Mouse (Mus musculus) liver, embryonic 14.5 days (tissue): ENCODE data around the gene Pigx. TPM values are rescaled to one million over a fixed set of nuclear protein-coding genes. Genes with fewer than 3 reads are reported as not detected.

Source experiments
- ATAC-seq: fragments of 200-750 bp; cut with Nextera tagmentation; 2 replicates; pipeline ENCODE4 v1.8.0; 2017; ENCODE audit warnings: moderate number of reproducible peaks, mild to moderate bottlenecking, moderate library complexity; ENCODE audit not compliant: insufficient read depth
- DNase-seq, 3 experiments: peaks; one replicate each; pipeline ENCODE4 v3.0.0-alpha.2; 2012 to 2013; ENCODE audit warnings: low read depth in 3 of 3, low spot score in 3 of 3
- H3K27ac ChIP-seq: fragments of 300-500 bp; sonication (generic); 2 replicates; pipeline ENCODE4 v1.5.1; 2014; ENCODE audit warnings: moderate library complexity, mild to moderate bottlenecking, control low read depth, inconsistent platforms
- H3K27me3 ChIP-seq: fragments of 300-500 bp; sonication (generic); 2 replicates; pipeline ENCODE4 v1.6.1; 2014; ENCODE audit warnings: mild to moderate bottlenecking, low read length, moderate library complexity; ENCODE audit not compliant: control insufficient read depth, insufficient read depth
- H3K36me3 ChIP-seq: fragments of 300-500 bp; sonication (generic); replicated peaks from 2 replicates; pipeline ENCODE4 v1.6.1; 2014; ENCODE audit warnings: low read depth; ENCODE audit not compliant: control insufficient read depth, insufficient read depth
- H3K4me1 ChIP-seq, 2 experiments: fragments of 200-500 bp in 1 of 2; fragments of 300-500 bp in 1 of 2; sonication (generic) in 1 of 2; replicated peaks; 2 replicates each; pipeline ENCODE4 v1.6.1; 2012 to 2014; ENCODE audit warnings: antibody characterized with exemption in 1 of 2, inconsistent platforms in 1 of 2, low read length in 1 of 2; ENCODE audit not compliant: control insufficient read depth in 2 of 2, insufficient read depth in 2 of 2
- H3K4me2 ChIP-seq: fragments of 300-500 bp; sonication (generic); 2 replicates; pipeline ENCODE4 v1.6.1; 2014; ENCODE audit warnings: low read depth, mild to moderate bottlenecking, control low read depth, moderate library complexity
- H3K4me3 ChIP-seq, 2 experiments: fragments of 200-500 bp in 1 of 2; fragments of 300-500 bp in 1 of 2; sonication (generic) in 1 of 2; 2 replicates each; pipeline ENCODE4 v1.5.1; 2012 to 2014; ENCODE audit warnings: low read depth in 2 of 2, low read length in 2 of 2, mild to moderate bottlenecking in 2 of 2, control low read depth in 1 of 2, inconsistent platforms in 1 of 2, moderate library complexity in 1 of 2; ENCODE audit not compliant: insufficient read depth in 1 of 2
- H3K9ac ChIP-seq: fragments of 300-500 bp; sonication (generic); replicated peaks from 2 replicates; pipeline ENCODE4 v1.6.1; 2014; ENCODE audit warnings: mild to moderate bottlenecking, control low read depth, moderate library complexity
- H3K9me3 ChIP-seq: fragments of 300-500 bp; sonication (generic); 2 replicates; pipeline ENCODE4 v1.6.1; 2016; ENCODE audit warnings: low read length, mixed read lengths; ENCODE audit not compliant: control insufficient read depth
- CTCF ChIP-seq: IDR thresholded peaks from 2 replicates; pipeline ENCODE4 v1.5.1; 2016; ENCODE audit warnings: antibody characterized with exemption, low read depth, control low read depth
- EP300 ChIP-seq: IDR thresholded peaks from 2 replicates; pipeline ENCODE4 v1.6.1; 2016; ENCODE audit warnings: antibody characterized with exemption, low read depth
- WGBS: fragments of 180-500 bp; shearing (Covaris S2); extraction: QIAGEN DNeasy Blood & Tissue Kit; methylation state at CpG from one replicate; pipeline ENCODE4 v1.1.7; 2014; ENCODE audit not compliant: insufficient replicate concordance; 5-methylcytosine and 5-hydroxymethylcytosine counted together
- polyA plus RNA-seq, 2 experiments: library from polyadenylated mRNA; depleted of rRNA in 1 of 2; stranded (reverse) in 1 of 2; unstranded in 1 of 2; fragments of >200 nt; fragmentation: Nextera tagmentation in 1 of 2; extraction: Ambion mirVana in 1 of 2; gene quantifications; 2 replicates each; pipeline versions ENCODE4 v1.2.1 to v1.2.3; 2012 to 2014

The Pigx gene
- polyA plus RNA-seq, 2 experiments, result 13.2 to 25.5 TPM

DNA sequence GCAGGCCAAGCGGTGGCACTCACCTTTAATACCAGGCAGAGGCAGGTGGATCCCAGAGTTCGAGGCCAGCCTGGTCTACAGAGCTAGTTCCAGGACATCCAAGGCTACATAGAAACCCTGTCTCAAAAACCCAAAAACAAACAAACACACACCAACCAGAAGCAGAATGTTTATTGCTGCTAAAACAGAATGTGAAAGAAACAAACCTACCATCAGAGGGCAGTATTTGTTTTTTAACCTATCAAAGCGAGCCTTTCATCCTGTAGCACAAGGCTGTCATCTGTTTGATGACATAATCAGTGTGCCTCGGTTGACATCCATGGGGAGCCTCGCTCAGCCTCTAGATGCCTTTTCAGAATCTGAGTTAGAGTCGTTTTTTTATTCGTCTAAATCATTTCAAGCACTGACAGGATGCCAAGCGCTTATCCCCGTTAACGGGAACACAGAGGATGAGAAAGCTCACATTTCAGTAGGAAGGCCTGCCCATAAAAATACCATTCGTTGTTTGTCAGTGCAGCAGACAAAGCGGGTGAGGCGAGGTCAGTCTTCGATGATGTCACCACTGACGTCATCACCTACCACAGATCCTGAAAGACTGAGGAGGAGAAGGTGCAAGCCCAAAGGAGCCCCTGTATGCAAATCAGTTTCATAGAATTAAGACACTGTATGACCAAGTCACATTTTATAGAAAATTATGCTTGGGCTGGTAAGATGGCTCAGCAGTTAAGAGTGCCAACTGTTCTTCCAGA, 11.6 kb upstream of the Pigx start:
- no peaks in the 10 kb centered on the region for H3K36me3 ChIP-seq
- H3K9ac ChIP-seq, result no peak overlapping the region
- H3K4me1 ChIP-seq, result peaks cover 3 to 24% of the 10 kb centered on the region in 2 experiments; a peak in 2 of 4 replicates
- TF ChIP-seq CTCF (no peak), EP300 (no peak)
- ATAC-seq (no peak), DNase-seq (no peak)
- no peak overlapping the region for H3K4me2 ChIP-seq
- WGBS, result 63% methylated on average over 15 of the region's 15 CpGs
- H3K4me3 ChIP-seq, result no peak overlapping the region
- no peaks in the 10 kb centered on the region for H3K9me3 ChIP-seq
- no peak overlapping the region for H3K27ac ChIP-seq
- H3K27me3 ChIP-seq, result no peaks in the 10 kb centered on the region

DNA sequence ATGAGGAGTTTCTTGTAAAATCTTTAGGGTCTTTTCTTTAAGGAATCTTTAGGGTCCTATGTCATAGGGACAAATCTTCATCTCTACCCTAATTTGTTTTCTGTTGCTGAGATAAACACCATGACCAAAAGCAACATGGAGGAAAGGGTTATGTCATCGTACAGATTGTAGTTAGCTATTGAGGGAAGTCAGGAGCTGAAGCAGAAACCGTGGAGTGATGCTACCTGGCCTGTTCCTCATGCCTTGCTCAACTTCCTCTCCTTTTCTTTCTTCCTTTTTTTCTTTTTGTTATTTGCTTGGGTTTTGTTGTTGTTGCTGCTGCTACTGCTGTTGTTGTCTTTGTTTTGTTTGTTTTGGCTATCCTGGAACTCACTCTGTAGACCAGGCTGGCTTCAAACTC, 9.0 kb upstream of the Pigx start:
- 34% methylated on average over 2 of the region's 2 CpGs for WGBS
- H3K4me2 ChIP-seq, result no peak overlapping the region
- no peaks in the 10 kb centered on the region for H3K27me3 ChIP-seq
- no peaks in the 10 kb centered on the region for H3K36me3 ChIP-seq
- no peak overlapping the region for H3K9ac ChIP-seq
- no peaks in the 10 kb centered on the region for H3K9me3 ChIP-seq
- ATAC-seq, result no peak
- H3K4me1 ChIP-seq, result peaks cover 0 to 9% of the 10 kb centered on the region in 2 experiments; a peak in 2 of 4 replicates
- H3K4me3 ChIP-seq, result no peak overlapping the region
- no peak for DNase-seq
- no peak overlapping the region for H3K27ac ChIP-seq
- TF ChIP-seq EP300 (no peak), CTCF (no peak)

- H3K4me1 ChIP-seq, result peaks cover 0 to 9% of the 10 kb centered on the region in 2 experiments; a peak in 1 of 4 replicates
- no peak overlapping the region; the same call in 1 of the 2 replicates for H3K4me2 ChIP-seq
- 35% methylated on average over 7 of the region's 7 CpGs for WGBS
- no peaks in the 10 kb centered on the region for H3K36me3 ChIP-seq
- no peak for DNase-seq
- no peak overlapping the region for H3K4me3 ChIP-seq
- no peak for ATAC-seq
- no peak overlapping the region for H3K27ac ChIP-seq
- no peak overlapping the region for H3K9ac ChIP-seq
- TF ChIP-seq CTCF (peak; percentile 53), EP300 (no peak)
- no peaks in the 10 kb centered on the region for H3K9me3 ChIP-seq
- H3K27me3 ChIP-seq, result no peaks in the 10 kb centered on the region
Measured at GRCm38 (mm10) chr16:32108170-32108569, 8.6 kb upstream of the Pigx start.

DNA sequence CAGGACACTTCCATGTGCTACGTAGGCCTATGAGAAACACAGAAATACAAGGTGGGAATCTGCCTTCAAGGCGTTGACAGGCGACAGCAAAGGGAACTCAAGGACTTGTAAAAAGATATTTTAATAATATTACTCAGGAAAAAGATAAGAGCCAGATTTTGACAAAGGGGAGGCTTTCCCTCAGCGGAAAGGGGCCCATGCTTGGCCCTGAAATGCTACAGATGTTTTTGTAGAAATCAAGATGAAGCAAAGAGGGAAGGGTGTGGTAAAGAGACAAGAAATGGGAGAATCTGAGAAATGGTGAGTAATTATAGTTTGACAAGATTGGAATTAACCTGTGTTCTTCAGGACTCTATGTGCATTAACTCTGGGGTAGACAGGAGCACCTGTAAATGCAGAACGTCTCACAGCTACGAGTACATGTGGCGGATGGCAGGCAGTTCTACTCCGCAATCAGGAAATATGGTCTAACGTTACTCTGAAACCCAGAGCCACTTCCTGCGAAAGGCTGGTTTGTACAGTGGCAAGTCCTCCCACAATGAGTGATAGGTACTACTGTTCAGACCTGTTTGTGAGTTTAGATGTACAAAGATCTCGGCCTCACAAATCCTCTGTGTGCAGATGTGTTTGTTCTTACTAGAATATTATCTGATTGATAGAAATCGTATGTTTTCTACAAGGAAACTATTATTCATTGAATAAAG, 8.0 kb upstream of the Pigx start:
- no peak for ATAC-seq
- 17% methylated on average over 12 of the region's 12 CpGs for WGBS

GRCm38 (mm10) chr16:32105698-32106097, 6.2 kb upstream of the Pigx start:
- Histone ChIP-seq H3K4me3 (no peak overlapping the region), H3K27me3 (no peaks in the 10 kb centered on the region), H3K27ac (no peak overlapping the region), H3K9ac (no peak overlapping the region), H3K4me2 (no peak overlapping the region), H3K9me3 (no peaks in the 10 kb centered on the region), H3K36me3 (no peaks in the 10 kb centered on the region), H3K4me1 (peaks cover 0 to 3% of the 10 kb centered on the region in 2 experiments; a peak in 1 of 4 replicates)
- 88% methylated on average over 1 of the region's 1 CpGs for WGBS
- ATAC-seq (no peak), DNase-seq (no peak)
- TF ChIP-seq CTCF, result peak; percentile 43
- TF ChIP-seq EP300, result no peak

More for the DNA sequence above, 8.0 kb upstream of the Pigx start:
- Histone ChIP-seq H3K4me2 (no peak overlapping the region; the same call in 1 of the 2 replicates), H3K4me1 (peaks cover 0 to 3% of the 10 kb centered on the region in 2 experiments; a peak in 1 of 4 replicates), H3K27ac (no peak overlapping the region), H3K9ac (no peak overlapping the region), H3K27me3 (no peaks in the 10 kb centered on the region), H3K4me3 (no peak overlapping the region), H3K36me3 (no peaks in the 10 kb centered on the region), H3K9me3 (no peaks in the 10 kb centered on the region)
- TF ChIP-seq CTCF, result no peak
- TF ChIP-seq EP300, result no peak
- no peak for DNase-seq
